Mouse (Mus musculus): ENCODE results near the gene Anks1.
A peak's percentile ranks its signal among the peaks of the same experiment; 100 is the strongest.
"Not testable (repeated sequence)": the region's sequence is repeated elsewhere in the genome, so short reads cannot be mapped to it uniquely, and the experiment has no call there.

Anks1 gene

DNA sequence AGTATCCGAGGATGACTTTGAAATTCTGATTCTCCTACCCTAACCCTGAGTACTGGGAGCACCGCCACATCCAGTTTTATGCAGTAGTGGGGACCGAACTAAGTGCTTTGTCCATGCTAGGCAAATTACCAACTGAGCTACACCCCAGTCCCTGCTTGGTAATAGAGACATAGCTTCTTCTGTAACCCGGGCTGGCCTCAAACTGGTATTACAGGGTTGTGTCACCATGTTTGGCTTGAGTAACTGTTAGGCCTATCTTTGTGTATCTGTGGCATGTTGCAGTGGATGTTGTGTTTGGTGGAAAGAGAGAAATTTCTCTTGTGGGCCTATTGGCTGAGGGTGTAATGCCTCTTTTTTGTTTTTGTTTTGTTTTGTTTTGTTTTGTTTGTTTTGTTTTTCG, 21.2 kb downstream of the Anks1 start:
- DNase-seq (ENCODE audit: low read depth, low spot score), result no peak

GRCm38 (mm10) chr17:27931826-27932225, 22.7 kb downstream of the Anks1 start:
- no peak for DNase-seq (ENCODE audit: low read depth, low spot score)

DNA sequence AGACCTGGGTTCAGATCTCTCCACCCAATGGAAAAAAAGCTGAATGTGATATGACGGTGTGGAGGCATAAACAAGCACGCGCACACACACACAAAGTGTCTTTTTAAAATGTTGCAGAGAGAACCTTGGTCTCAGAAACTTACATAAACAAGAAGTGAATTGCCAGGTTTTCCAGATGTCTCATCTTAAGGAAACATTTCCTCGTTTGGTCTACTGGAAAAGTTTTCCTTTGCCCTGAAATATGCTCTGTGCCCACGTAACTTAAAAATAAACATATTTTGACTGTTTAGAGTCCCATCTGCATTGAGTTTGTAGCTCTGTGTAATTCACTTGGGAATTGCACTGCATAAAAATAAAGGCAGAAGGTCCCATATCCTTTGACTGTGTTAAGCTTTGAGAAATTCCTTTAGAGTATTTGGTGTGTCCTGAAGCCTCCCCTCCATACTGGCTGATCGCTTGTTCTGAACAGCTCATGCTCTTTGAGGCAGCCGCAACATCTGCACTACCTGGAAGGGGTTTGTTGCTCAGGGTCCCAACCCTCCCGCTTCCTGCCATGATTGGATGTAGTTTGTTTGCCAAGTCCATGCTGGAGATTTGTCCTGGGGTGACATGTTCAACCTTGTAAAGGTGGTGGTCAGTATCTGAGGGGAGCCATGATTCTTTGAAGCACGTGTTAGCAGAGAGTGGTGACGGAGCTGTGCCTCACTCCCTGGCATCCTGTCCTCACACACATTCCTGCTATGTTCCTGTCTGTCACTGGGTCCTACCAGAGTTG, 25.2 kb downstream of the Anks1 start:
- DNase-seq (ENCODE audit: low read depth, low spot score), result no peak

- no peak for DNase-seq (ENCODE audit: low read depth, low spot score)
Observed at GRCm38 (mm10) chr17:27935091-27935490, 26.0 kb downstream of the Anks1 start.

GRCm38 (mm10) chr17:27937054-27937615, 28.0 kb downstream of the Anks1 start:
- no peak for DNase-seq (ENCODE audit: low read depth, low spot score)

DNA sequence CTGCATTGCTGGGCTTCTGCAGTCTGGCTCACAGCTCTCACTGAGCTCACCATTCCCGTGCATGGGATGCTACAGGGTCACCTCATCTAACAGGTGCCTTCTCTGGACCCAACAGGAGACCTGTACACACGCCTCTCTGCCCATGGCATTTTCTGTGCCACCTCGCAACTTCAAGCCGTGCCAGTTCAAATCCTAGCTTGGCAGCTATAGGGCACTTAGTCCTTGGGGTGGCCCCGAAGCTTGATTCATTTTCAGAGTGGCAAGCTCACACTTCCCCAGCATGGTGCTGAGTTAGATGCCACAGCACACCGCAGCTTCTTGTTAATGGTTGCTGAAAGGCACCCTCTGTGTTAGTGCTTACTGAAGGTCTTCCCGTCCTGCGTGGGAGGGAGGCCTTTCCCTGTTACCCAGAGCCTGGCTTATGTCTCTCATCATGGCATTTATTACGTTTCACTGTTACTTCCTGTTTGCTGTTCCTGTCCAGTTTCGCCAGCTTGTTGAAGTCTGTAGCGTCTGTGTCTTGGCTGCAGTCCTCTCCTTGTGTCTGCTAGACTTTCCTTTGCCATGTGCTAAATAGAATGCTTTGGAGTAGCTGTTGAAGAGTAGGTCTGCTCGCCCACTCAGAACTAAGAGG, 29.1 kb downstream of the Anks1 start:
- DNase-seq (ENCODE audit: low read depth, low spot score), result no peak

DNA sequence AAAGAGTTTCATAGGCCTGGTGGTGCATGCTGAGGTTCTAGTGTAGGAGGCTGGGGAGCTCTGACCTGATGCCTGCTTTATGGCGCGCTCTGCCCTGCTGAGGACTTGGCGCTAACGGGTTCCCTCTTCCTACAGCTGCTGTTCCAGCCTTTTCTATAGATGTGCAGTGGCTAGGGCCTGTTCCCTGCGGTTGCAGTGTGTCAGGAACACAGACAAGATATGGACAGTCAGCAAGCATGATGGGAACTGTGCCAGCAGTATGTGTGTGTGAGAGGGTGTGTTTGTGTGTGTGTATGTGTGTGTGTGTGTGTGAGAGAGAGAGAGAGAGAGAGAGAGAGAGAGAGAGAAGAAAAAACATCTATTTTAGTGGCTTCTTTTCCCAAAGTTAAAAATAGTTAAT, 29.9 kb downstream of the Anks1 start:
- DNase-seq (ENCODE audit: low read depth, low spot score), result no peak

DNA sequence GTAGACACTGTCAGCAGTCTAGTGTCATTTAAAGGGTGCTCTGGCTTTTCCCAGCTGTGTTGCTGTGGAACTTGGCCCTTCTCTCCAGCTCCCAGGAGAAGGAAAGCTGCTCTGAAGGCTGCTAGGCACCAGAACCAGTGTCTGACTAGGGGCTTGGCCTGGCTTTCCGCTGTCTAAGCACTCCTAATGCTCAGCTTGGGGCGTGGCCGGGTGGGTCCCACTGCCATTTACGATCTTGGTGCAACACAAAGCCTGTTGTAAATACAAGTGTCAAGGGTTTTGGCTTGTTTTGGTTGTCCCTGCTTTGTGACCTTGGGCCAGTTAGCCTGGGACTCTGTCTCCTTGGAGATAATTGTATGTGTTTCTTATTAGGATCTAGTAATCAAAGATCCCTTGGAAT, 31.2 kb downstream of the Anks1 start:
- DNase-seq (ENCODE audit: low read depth, low spot score), result peak; percentile 38

DNA sequence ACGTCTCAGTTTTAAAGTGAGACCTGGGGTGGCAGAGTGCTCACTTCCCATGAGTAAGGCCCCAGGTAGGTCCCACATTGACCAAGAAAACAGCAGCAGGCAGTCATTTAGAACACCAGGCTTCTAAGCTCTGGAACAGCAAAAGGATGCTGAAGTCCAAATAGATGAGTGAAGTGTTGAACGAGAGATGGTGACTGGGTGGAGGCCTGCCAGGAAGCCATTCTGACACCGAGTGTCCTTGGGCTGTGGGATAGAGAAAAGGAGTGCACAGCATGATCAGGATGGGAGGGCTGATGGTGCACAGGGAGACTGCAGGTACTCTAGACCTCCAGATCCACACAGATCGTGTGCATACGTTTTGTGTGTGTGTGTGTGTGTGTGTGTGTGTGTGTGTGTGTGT, 32.1 kb downstream of the Anks1 start:
- DNase-seq (ENCODE audit: low read depth, low spot score), result no peak

GRCm38 (mm10) chr17:27941698-27942097, 32.6 kb downstream of the Anks1 start:
- no peak for DNase-seq (ENCODE audit: low read depth, low spot score)

DNA sequence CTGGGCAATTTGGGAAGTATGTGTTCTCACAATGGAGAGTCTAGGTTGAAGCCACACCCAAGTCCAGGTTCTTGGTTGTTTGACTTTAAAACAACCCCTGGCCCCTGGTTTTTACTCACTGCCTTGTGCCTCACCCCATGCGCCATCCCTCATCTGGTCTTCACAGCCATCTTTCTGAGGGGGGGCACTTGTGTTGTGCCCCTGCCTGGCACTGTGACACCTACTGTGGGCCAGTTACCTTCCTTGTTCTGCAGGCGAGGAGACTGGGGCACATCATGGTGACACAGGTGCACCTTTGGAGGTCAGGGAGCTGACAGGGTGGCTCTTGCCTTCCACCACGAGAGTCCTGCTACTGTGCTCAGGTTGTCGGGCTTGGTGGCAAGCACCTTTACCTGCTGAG, 33.0 kb downstream of the Anks1 start:
- no peak for DNase-seq (ENCODE audit: low read depth, low spot score)

- no peak for DNase-seq (ENCODE audit: low read depth, low spot score)
Observed at GRCm38 (mm10) chr17:27945546-27946216, 36.6 kb downstream of the Anks1 start.

GRCm38 (mm10) chr17:27946371-27946770, 37.3 kb downstream of the Anks1 start:
- DNase-seq (ENCODE audit: low read depth, low spot score), result no peak

DNA sequence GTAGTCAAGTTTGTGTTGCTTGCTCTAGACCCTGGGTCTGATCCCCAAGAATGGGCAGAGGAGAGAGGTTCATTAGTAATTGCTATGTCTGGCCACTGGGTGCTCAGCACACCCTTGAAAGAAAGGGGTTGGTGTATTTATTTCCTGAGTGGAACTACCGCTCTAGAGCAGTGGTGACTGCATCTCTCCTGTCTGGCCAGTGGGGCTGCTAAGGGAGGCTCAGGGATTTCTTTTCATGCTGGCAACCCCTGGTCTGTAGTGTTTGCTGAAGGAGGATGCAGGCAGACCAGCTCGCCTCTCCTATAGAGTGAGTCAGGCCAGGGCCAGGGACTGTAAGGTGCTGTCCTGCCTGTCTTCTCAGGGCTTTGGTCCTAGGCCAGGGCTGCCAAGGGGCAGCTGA, 38.0 kb downstream of the Anks1 start:
- DNase-seq (ENCODE audit: low read depth, low spot score), result no peak

DNA sequence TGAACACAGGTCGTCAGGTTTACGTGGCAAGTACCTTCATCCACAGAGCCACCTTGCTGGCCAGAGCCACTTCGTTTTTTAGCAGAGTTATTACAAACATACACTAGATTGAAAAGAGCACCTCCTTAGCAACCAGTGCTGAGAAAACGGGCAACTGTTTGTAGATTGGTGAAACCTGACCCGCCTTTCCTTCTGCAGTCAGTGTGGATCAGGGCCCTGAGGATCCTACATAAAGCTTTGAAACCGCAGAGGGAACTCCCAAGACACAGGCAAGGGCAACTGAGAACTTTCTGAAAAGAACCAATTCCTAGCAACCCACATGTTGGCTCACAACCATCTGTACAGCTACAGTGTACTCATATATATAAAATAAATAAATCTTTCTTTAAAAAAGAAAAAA, 44.0 kb downstream of the Anks1 start:
- no peak for DNase-seq (ENCODE audit: low read depth, low spot score)

DNA sequence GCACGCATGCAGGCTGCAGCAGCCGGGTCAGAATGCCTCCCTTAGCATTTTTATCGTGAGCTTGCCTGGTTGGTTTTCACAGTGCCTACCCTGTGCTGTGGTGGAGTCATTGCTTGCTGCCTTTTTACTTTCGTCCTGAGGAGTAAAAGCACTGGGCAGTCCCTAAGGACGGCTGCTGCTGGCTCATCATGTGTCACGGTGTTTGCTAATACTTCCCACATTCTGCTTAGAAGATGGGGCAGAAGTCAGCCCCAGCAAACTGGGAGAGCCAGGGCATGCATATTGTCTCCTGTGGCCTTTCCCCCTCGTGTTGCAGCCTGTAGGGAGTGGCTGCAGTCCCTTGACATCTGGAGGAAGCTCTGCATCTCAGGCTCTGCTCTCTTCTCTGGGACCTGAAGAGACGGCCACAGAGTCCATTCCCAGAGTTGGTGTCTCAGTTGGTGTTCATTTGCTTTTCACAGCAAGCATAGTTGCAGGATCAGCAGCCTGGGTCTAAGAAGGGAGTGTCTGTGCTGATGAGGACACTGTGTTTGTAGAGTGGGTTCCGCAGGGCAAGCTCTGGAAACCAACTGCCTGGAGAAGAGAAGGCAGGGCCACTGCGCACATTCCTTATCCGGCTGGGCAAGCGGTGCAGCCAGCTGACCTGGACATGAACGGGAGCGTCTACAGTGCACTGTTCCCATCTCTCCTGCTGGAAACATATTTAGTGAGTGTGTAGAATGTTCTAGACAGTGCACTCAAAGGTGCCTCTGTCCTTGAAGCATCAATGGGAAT, 45.7 kb downstream of the Anks1 start:
- no peak for DNase-seq (ENCODE audit: low read depth, low spot score)

DNA sequence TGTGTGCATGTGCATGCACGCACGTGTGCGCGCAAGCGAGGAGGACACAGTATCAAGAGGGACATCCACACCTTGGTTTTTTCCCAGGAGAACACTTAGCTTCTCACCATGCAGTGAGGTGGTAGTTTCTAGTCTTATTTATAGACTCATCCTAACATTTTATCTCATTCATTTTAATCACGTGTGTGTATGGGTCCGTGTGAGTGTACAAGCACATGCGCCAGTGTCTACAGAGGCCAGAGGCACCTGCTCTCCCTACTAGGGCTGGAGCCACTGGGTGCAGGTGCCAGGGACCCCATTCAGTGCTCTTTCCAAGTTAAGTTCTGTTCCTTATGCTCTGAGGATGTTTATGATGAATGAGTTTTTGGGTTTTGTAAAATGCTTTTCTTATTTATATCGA, 48.5 kb downstream of the Anks1 start:
- no peak for DNase-seq (ENCODE audit: low read depth, low spot score)

DNA sequence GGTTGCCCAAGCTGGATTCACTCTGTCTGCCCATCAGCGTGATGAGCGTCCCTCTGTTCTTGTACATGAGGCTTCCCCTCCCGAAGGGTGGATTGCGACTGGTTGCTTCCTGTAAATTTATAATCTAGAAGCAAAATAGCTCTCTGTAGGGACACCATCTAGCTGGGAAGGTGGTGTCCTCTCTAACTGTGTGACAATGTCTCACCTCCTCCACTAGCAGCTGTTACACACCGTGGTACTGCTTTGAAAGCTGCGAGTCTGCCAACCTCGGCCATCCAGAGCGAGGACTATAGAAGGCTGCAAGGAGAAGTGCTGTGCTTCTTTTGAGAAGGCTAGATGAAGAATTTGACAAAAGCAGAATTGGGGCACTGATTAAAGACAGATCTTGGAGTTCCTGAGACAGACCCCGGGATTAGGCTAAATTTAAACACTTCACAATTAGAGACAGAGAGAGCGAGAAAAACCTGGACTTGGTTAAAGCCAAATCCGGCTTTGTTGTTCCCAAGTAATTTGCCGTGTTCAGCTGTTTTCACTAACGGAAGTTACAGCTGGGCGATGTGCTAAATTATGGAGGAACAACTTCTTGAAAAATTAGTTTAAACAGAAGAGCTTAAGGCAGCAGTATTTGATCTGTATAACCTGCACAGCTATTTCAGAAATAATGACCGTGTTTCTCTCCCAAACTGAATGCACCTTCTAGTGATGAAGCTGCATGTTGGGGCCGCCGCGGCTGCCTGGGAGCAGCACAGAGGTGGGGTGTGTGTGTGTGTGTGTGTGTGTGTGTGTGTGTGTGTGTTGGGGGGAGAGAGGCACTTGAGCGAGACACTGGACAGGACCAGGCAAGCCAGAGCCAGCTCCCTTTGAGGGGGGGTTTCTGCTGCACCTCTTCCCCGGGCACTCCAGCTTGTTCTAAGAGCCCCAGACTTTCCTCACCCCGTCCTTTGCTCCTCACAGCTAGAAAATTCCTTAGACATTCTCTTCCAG, 51.3 kb downstream of the Anks1 start:
- DNase-seq (ENCODE audit: low read depth, low spot score), result no peak

DNA sequence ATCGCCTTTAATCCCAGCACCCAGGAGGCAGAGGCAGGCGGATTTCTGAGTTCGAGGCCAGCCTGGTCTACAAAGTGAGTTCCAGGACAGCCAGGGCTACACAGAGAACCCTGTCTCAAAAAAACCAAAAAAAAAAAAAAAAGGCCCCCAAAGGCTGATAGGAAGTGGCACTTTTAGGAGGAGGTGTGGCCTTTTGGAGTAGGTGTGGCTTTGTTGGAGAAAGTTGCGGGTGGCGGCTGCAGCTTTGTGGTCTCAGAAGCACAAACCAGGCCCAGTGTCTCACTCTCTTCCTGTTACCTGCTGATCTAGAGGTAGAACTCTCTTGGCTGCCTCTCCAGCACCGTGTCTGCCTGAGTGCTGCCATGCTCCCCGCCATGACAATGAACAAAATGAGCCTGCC, 54.0 kb downstream of the Anks1 start:
- not testable (repeated sequence) for DNase-seq (ENCODE audit: low read depth, low spot score)

- no peak for DNase-seq (ENCODE audit: low read depth, low spot score)
Observed at GRCm38 (mm10) chr17:27964607-27965006, 55.5 kb downstream of the Anks1 start.

DNA sequence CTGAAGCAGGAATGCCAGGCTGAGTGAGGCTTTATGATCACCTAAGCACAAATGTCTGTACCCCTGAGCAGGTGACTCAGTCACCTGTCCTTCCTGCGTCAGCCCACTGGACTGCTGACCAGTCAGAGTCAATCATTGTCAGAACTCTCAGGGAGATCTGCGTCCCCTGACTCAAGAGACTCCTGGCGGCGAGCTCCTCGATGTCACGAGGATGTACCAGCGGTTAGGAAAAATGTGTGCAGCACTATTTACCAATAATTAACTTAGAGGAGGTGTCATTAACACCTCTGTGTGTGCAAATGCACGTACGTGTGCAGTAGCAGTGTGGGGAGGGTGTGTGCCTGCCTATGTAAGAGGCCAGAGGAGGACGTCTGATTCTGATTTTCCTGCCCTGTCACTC, 56.2 kb downstream of the Anks1 start:
- DNase-seq (ENCODE audit: low read depth, low spot score), result no peak
